Comparison of ENCODE assay signal across 12 mouse cellular contexts in the genomic region with DNA sequence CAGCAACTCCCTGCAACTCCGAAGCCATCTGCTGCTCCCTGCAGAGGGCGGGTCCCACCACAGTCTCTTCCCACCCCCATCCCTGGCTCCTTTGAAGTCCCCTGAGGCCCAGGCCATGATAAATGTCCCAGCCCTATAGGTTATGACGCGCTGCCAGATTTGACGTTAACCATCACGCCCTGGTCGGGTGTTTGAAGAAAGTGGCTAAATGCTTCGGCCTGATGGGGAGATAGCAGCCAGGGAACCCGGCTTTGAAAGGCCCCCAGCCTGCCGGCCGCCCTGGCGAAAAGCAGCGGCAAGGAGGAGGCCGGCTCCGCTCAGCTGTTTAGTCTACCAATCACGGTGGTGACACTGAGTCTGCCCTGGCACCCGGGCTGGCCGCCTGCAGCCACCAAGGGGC.
A peak's percentile ranks its signal among the peaks of the same experiment; 100 is the strongest.
DNase-seq lines count a peak whose midpoint lies in the region; ATAC-seq lines count a peak whose summit lies in the region.
"Had no signal": no experiment of that assay in that cellular context is flagged by ENCODE, and none has a peak within 500 bp of the region (broad histone marks: within the 10 kb centered on the region; RNA-seq: fewer than 3 reads in every experiment).

No protein-coding gene starts in this region.

- DNase-seq in kidney, adult 8-10 months, result no peak
- peak; percentile 67 for DNase-seq in embryo, embryonic 11 days
- no peak for DNase-seq in hindbrain, embryonic 14.5 days (ENCODE audit: low spot score)
- DNase-seq in neural tube, embryonic 10.5 days (ENCODE audit: extremely low spot score, low spot score), result peak; percentile 57
- no peak for DNase-seq in left cerebral cortex, postnatal 14 days (ENCODE audit: low spot score in 2 of 2)
- no peak for DNase-seq in kidney, adult 9 months
- DNase-seq: adrenal gland, postnatal 25 days; kidney, adult 11 months; lung, adult 18-20 months; right cerebral cortex, postnatal 4 days had no signal

- H3K27ac ChIP-seq in kidney, embryonic 14.5 days (ENCODE audit: low read depth, low read length), result no peak overlapping the region
- no peak overlapping the region for H3K27ac ChIP-seq in hindbrain, embryonic 14.5 days

- H3K4me3 ChIP-seq in kidney, embryonic 14.5 days (ENCODE audit: low read length), result no peak overlapping the region
- no peak overlapping the region for H3K4me3 ChIP-seq in hindbrain, embryonic 14.5 days (replicated peaks; ENCODE audit: low read length)

- H3K4me1 ChIP-seq in kidney, embryonic 14.5 days (ENCODE audit: control insufficient read depth, insufficient read depth, low read length), result no peaks in the 10 kb centered on the region
- H3K4me1 ChIP-seq in hindbrain, embryonic 14.5 days (replicated peaks; ENCODE audit: control insufficient read depth, insufficient read depth, low read length), result peaks cover 3% of the 10 kb centered on the region

- peak; percentile 64; the same call in 1 of the 2 replicates for ATAC-seq in kidney, embryonic 14.5 days (ENCODE audit: low FRiP score, low TSS enrichment)
- ATAC-seq in hindbrain, embryonic 14.5 days (ENCODE audit: low FRiP score), result no peak
- ATAC-seq in megakaryocyte progenitor cell, adult 5-6 weeks (replicated peaks; ENCODE audit: poor library complexity), result no peak

- 2% methylated on average over 18 of the region's 18 CpGs for WGBS in kidney, embryonic 14.5 days
- 7% methylated on average over 18 of the region's 18 CpGs for WGBS in hindbrain, embryonic 14.5 days

- H3K4me2 ChIP-seq in kidney, embryonic 14.5 days (replicated peaks; ENCODE audit: low read depth, low read length), result peak overlapping the region; percentile 20; the same call in 1 of the 2 replicates
- peak overlapping the region; percentile 40 for H3K4me2 ChIP-seq in hindbrain, embryonic 14.5 days (replicated peaks)

- no peaks in the 10 kb centered on the region for H3K9me3 ChIP-seq in kidney, embryonic 14.5 days (ENCODE audit: control insufficient read depth, low read length)
- H3K9me3 ChIP-seq in hindbrain, embryonic 14.5 days (ENCODE audit: control insufficient read depth, low read length), result no peaks in the 10 kb centered on the region

- no peak overlapping the region for H3K9ac ChIP-seq in kidney, embryonic 14.5 days (ENCODE audit: low read depth, low read length)
- peak overlapping the region; percentile 21; the same call in 1 of the 2 replicates for H3K9ac ChIP-seq in hindbrain, embryonic 14.5 days

- H3K27me3 ChIP-seq in kidney, embryonic 14.5 days (ENCODE audit: control insufficient read depth, insufficient read depth, low read length), result peaks cover 9% of the 10 kb centered on the region; the same call in 1 of the 2 replicates
- no peaks in the 10 kb centered on the region for H3K27me3 ChIP-seq in hindbrain, embryonic 14.5 days (ENCODE audit: control insufficient read depth, insufficient read depth, low read length)

- intact Hi-C loops in left cerebral cortex, postnatal 14 days (cut with DNase I), result no loop called here

- no peaks in the 10 kb centered on the region for H3K36me3 ChIP-seq in kidney, embryonic 14.5 days (ENCODE audit: control insufficient read depth, insufficient read depth, low read length)
- H3K36me3 ChIP-seq in hindbrain, embryonic 14.5 days (replicated peaks; ENCODE audit: control insufficient read depth, insufficient read depth), result no peaks in the 10 kb centered on the region

Comparison
In these comparisons a context has a peak if more than half of its experiments do, and no peak if none do; other contexts are left out.
1. DNase-seq: peak in embryo, embryonic 11 days (single experiment) and neural tube, embryonic 10.5 days (single experiment); none in kidney, adult 8-10 months (0 of 2), hindbrain, embryonic 14.5 days (single experiment), left cerebral cortex, postnatal 14 days (0 of 2) and kidney, adult 9 months (single experiment).